Mouse (Mus musculus) lung, adult 2 months (tissue): ENCODE measurements around the gene Gm12169. TPM values are rescaled to one million over a fixed set of nuclear protein-coding genes. Genes with fewer than 3 reads are reported as not detected.

ENCODE experiments used
- DNase-seq: peaks from one replicate; pipeline ENCODE4 v3.0.0; 2022
- H3K4me1 ChIP-seq: fragments of 200-500 bp; 2 replicates; pipeline ENCODE4 v1.6.1; 2011; ENCODE audit warnings: low read length; ENCODE audit not compliant: control insufficient read depth, insufficient read depth
- H3K4me3 ChIP-seq: fragments of 200-500 bp; replicated peaks from 2 replicates; pipeline ENCODE3; 2011; ENCODE audit warnings: low read depth, mild to moderate bottlenecking, control low read depth, low read length; ENCODE audit errors: extremely low read depth
- CTCF ChIP-seq: fragments of 200-500 bp; IDR thresholded peaks from 2 replicates; pipeline ENCODE4 v1.5.1; 2011; ENCODE audit warnings: mild to moderate bottlenecking, low read length, control low read depth; ENCODE audit not compliant: insufficient read depth
- POLR2A ChIP-seq: fragments of 200-500 bp; IDR thresholded peaks from 2 replicates; pipeline ENCODE4 v1.6.1; 2011; ENCODE audit warnings: low read depth, mild to moderate bottlenecking, control low read depth, low read length, borderline replicate concordance; ENCODE audit errors: extremely low read depth
- WGBS: fragments of 180-500 bp; shearing (Covaris S2); methylation state at CpG from one replicate; pipeline ENCODE4 v1.1.7; 2018; 5-methylcytosine and 5-hydroxymethylcytosine counted together
- polyA plus RNA-seq: library from polyadenylated mRNA; depleted of rRNA; stranded (reverse); fragments of >200 nt; gene quantifications from 2 replicates; pipeline ENCODE4 v1.2.3, GENCODE M21; 2012; rRNA removed

Gm12169 gene
- polyA plus RNA-seq, 1 experiment = not detected

DNA sequence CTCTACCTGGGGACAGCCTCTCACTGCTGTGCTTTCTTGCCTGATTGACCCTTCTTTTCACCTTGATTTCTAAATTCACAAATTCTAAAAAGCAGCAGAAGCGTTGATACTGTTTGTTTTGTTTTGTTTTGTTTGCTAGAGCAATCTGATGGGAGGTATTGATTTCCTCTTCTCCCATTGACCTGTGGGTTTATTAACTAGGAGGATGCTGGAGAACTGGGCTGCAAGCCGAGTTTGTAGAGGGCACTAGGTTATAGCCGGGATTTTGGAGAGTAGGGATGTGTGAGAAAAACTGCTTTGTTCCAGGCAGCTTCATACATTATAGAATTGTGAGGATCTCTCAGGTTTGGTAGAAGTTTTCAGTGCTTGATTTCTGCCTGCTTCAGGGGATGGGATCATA is 56.4 kb downstream of the Gm12169 start:
- DNase-seq = no peak
- TF ChIP-seq CTCF (no peak), POLR2A (no peak)
- Histone ChIP-seq H3K4me3 (no peak overlapping the region), H3K4me1 (no peaks in the 10 kb centered on the region)
- 69% methylated on average over 3 of the region's 3 CpGs for WGBS

DNA sequence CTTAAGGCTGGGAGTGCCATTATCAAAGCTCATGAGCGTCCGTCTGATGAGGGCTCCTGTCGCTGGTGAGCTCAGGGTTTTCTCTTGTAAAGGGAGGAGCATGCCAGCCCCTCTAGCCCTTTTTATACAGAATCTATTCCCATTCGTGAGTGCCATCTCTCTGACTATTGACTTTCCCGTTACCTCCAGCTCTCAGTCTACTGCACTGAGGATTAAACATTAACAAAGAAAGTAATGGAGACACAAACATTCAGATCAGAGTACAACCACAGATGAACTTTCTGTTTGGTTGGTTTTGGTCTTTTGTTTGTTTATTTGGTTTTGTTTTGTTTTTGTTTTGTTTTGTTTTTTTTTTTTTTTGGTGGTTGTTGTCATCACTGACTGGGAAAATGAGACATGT is 58.7 kb downstream of the Gm12169 start:
- WGBS = 75% methylated on average over 5 of the region's 5 CpGs
- Histone ChIP-seq H3K4me1 (no peaks in the 10 kb centered on the region), H3K4me3 (no peak overlapping the region)
- DNase-seq = no peak
- TF ChIP-seq CTCF = no peak
- no peak for TF ChIP-seq POLR2A

Other genes starting within 250 kb of the Gm12169 start
- 5.5 and 9.3 TPM in 2 replicates for gene Cyfip2, start 211.4 kb upstream of the Gm12169 start, polyA plus RNA-seq
- 1.4 and 1.7 TPM in 2 replicates for gene Itk, start 134.7 kb upstream of the Gm12169 start, polyA plus RNA-seq
- gene Fam71b, start 127.7 kb upstream of the Gm12169 start, polyA plus RNA-seq = 0.14 and 0.41 TPM in 2 replicates
- gene Med7, start 87.3 kb upstream of the Gm12169 start, polyA plus RNA-seq = 12.0 and 14.5 TPM in 2 replicates
- 1.7 and 1.8 TPM in 2 replicates for gene Havcr2, start 69.3 kb upstream of the Gm12169 start, polyA plus RNA-seq
- 0.11 TPM in 1 of 2 replicates, not detected in the other for gene BC053393, start 47.3 kb downstream of the Gm12169 start, polyA plus RNA-seq
- not detected in 2 replicates for gene Dppa1, start 105.0 kb downstream of the Gm12169 start, polyA plus RNA-seq
- gene Timd2, start 182.8 kb downstream of the Gm12169 start, polyA plus RNA-seq = not detected in 2 replicates
- gene Havcr1, start 210.9 kb downstream of the Gm12169 start, polyA plus RNA-seq = 0.14 and 0.37 TPM in 2 replicates